Mouse (Mus musculus) skeletal muscle tissue, postnatal 0 days (tissue): ENCODE measurements around the gene Rasal3. TPM values are rescaled to one million over a fixed set of nuclear protein-coding genes. Genes with fewer than 3 reads are reported as not detected.

Experiments used
- microRNA-seq, 2 experiments: library from miRNA; unstranded; fragments of <30 nt; microRNA quantifications; one replicate each; pipeline ENCODE4; 2016
- polyA plus RNA-seq: library from polyadenylated mRNA; unstranded; fragments of >200 nt; fragmentation: Nextera tagmentation; extraction: Ambion mirVana; gene quantifications from 2 replicates; pipeline ENCODE4 v1.2.1, GENCODE M21; 2015

The Rasal3 gene
- polyA plus RNA-seq: 0.69 and 1.5 TPM in 2 replicates

GRCm38 (mm10) chr17:32403417-32403816 lies at the start of gene Rasal3:
Rasal3 (minus strand) TSS chr17:32403583.

GRCm38 (mm10) chr17:32452482-32452881 lies 49.1 kb upstream of the Rasal3 start, which contains the start of gene Cyp4f39:
Cyp4f39 (plus strand) TSS chr17:32452723.

GRCm38 (mm10) chr17:32424034-32424433 lies 20.7 kb upstream of the Rasal3 start, which contains the start of gene Pglyrp2:
Pglyrp2 (minus strand) TSS chr17:32424167.

GRCm38 (mm10) chr17:32389101-32389659 lies 14.2 kb downstream of the Rasal3 start, which contains the start of gene Wiz:
Wiz (minus strand) TSS chr17:32389439.

GRCm38 (mm10) chr17:32350382-32350983 lies 52.9 kb downstream of the Rasal3 start, which contains the start of gene Akap8l:
Akap8l (minus strand) TSS chr17:32350607.

Small RNA genes lying within 50 kb of the gene (microRNA-seq; reads per million reads assigned to microRNA genes)
- 0 reads per million in 2 experiments for gene Gm22201

Other genes with a start within 250 kb of the Rasal3 start
- 7.7 and 7.9 TPM in 2 replicates for gene Notch3, start 236.7 kb downstream of the Rasal3 start, polyA plus RNA-seq
- 0.10 and 0.97 TPM in 2 replicates for gene Ephx3, start 214.0 kb downstream of the Rasal3 start, polyA plus RNA-seq
- gene Brd4, start 118.9 kb downstream of the Rasal3 start, polyA plus RNA-seq: 37.3 and 37.6 TPM in 2 replicates
- 30.3 and 32.9 TPM in 2 replicates for gene Akap8, start 82.3 kb downstream of the Rasal3 start, polyA plus RNA-seq
- 39.4 and 46.3 TPM in 2 replicates for gene Akap8l, start 53.0 kb downstream of the Rasal3 start, polyA plus RNA-seq
- 6.5 and 7.0 TPM in 2 replicates for gene Wiz, start 14.1 kb downstream of the Rasal3 start, polyA plus RNA-seq
- 0.09 TPM in 1 of 2 replicates, not detected in the other for gene Pglyrp2, start 20.6 kb upstream of the Rasal3 start, polyA plus RNA-seq
- 1.1 TPM in 1 of 2 replicates, not detected in the other for gene Cyp4f39, start 49.1 kb upstream of the Rasal3 start, polyA plus RNA-seq
- 2.3 and 2.9 TPM in 2 replicates for gene Cyp4f17, start 102.5 kb upstream of the Rasal3 start, polyA plus RNA-seq
- gene Cyp4f16, start 133.0 kb upstream of the Rasal3 start, polyA plus RNA-seq: 5.8 and 8.0 TPM in 2 replicates
- not detected in 2 replicates for gene Cyp4f37, start 217.7 kb upstream of the Rasal3 start, polyA plus RNA-seq